Mouse (Mus musculus) embryo, embryonic 10 days (tissue): ENCODE measurements around the gene Hmg20b.

Source experiments
- DNase-seq: peaks from one replicate; pipeline ENCODE4 v3.0.0-alpha.2; 2015; ENCODE audit warnings: low spot score

The Hmg20b gene

DNA sequence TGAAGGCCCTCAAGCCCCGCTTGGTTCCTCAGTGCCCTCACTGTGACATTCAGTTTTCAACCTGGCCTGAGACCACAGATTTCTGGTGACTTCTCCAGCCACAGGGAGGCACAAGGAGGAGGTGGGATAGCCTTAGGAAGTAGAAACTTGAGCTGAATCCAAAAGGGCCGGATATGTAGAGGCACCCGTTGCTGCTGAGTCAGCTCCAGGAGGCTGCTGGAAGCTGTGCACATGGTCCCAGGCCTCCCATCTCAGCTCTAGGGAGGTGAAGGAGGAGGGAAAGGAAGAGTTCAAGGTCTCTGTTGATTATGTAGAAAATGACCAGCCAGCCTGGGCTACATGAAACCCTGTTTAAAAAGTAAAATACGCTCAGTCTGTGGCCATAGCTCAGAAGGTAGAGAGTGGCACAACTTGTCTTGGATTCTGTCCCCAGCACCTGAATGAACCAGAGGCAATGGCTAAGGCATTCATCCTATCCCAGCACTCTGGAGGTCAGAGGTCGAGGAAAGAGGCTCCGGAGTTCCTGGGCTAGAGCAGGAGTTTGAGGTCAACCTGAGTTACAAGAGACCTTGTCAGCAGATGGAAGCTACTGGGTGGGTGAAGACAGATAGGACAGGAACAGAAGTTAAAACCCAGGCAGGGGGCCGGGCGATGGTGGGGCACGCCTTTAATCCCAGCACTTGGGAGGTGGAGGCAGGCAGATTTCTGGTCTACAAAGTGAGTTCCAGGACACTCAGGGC lies 4.6 kb upstream of the Hmg20b start:
- no peak for DNase-seq

DNA sequence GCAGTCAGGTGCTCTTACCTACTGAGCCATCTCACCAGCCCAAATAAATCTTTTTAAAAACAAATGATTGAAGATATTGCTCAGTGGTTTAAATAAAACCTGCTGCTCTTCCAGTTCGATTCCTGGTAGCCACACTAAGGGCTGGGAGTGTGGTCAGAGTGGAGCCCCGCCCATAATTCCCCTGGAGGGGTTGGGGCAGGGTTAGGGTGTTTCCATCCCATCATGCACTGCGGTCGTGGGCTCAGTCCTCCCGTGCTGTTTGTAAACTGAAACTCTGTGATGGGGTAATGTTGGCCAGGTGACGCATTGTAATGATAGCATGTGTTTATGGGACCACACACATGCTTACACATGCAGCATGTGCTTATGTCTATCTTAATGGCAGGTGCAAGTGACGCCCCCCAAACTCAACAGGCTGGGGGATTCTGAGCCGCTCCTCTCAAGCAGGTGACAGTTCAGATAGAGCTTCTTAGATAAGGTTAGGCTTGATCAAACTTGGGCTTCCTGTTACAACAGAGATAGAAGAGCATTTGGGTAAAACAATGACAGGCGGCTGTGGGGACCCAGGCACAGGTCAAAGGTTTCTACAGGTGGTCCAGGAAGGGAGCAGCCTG lies 1.5 kb upstream of the Hmg20b start:
- DNase-seq: no peak

DNA sequence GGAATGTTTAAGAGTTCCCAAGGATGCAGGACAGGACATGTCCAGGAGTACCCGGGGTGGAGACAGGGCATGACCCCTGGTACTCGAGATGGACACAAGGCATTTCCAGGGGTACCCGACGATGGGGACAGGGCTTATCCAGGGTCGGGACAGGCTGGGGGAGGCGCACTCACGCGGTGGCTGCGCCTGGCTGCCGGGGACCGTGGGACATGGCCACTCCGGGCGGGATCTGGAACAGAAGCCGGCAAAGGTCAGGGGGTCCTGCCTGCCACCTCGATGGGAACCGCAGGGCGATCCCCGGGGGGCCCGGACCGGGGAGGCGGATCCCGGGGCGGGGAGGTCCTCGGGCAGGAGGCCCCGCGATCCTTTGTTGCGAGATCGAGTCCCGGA lies 324 bp downstream of the Hmg20b start:
- DNase-seq: no peak

DNA sequence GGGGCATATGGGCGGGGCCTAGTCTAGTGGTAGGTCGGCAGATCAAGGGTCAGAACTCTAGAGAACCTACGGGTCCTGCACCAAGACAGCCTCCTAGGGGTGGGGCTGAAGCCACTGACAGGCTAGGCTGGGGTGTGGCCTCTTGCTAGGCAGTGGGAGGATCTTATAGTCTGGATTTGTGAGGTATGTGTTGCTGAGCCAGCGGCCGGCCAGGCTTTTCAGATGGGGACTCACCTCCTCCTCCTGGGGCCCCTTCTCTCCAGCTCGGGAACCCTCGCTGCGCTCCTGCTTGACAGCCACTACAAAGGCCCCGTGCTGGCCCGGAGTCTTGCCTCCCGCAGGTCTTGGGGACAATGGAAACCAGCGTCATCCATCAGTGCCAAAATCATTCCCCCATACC lies 1.1 kb downstream of the Hmg20b start:
- peak; percentile 72 for DNase-seq

DNA sequence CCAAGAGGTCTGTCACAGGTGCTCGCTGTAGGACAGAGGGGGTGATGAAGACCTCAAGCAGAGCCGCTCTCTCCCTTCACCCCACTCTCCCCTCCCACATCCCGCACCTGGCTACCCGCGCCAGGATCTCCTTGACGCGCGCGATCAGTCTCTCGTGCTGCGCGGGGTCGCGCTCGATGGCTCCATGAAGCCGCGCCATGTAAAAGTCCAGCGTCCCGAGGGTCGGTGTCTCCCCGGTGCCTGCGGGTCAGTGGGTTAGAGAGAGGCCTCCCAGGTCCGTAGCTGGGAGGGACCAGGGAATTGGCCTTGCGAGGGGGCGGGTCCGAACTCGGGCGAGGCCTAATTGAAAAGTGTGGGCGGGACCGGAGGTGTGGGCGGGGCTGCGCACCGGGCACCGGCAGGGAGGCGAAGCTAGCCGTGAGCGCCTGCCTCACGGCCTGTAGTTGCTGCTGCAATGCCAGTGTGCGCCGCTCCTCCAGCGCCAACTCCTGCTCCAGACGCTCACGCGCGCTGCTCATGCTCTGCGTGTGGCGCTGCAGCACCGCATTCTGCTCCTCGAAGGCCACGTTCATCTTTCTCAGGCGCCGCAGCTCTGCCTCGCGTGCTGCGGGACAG lies 3.7 kb downstream of the Hmg20b start:
- peak; percentile 85 for DNase-seq

DNA sequence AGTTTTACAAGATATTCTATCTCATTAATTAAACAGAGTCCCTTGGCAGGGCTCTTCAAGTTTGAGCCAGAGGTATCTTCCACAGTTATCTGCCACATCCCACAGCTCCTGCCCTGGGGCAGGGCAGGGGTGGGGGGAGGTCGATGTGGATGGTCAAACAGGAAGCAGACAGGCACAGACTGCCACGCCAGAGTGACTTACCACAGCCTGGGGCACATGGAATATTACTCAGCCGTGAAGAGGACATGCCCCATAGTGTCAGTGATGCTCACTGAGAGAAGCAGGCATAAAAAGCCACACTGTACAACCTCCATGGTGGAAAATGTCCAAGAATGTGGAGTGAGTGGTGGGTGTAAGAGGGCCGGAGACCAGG lies 5.1 kb downstream of the Hmg20b start:
- DNase-seq: no peak

DNA sequence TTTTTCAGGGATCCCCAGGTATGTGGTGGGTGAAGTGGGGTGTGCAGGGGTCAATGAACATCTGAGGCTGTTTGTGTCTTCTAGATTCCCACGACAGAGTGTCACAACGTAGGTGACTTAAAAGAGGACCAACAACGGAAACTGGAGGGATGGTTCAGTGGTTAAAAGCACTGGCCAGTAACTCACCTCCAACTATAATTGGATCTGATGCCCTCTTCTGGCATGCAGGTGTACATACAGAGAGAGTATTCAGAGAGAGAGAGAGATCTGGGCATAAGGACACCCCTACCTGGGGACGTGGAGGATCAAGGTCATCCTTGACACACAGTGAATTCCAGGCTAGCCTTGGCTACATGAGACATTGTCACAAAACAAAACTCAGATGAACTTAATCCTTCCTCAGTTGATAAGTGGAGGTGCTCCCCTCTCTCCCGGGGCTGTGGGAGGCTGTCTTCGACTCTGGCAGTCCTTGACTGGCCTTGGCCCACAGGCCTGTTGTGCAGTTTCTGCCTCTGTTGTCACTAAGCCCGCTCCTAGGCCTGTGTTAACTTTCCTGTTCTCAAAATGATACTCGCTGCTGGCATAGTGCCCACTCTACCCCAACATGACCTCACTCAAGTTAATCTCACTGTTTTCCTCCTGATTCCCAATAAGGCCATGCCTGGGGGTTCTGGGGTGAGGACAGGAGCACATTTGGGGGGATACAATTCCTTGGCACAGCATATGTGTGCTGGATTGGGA lies 5.7 kb downstream of the Hmg20b start:
- DNase-seq: no peak

DNA sequence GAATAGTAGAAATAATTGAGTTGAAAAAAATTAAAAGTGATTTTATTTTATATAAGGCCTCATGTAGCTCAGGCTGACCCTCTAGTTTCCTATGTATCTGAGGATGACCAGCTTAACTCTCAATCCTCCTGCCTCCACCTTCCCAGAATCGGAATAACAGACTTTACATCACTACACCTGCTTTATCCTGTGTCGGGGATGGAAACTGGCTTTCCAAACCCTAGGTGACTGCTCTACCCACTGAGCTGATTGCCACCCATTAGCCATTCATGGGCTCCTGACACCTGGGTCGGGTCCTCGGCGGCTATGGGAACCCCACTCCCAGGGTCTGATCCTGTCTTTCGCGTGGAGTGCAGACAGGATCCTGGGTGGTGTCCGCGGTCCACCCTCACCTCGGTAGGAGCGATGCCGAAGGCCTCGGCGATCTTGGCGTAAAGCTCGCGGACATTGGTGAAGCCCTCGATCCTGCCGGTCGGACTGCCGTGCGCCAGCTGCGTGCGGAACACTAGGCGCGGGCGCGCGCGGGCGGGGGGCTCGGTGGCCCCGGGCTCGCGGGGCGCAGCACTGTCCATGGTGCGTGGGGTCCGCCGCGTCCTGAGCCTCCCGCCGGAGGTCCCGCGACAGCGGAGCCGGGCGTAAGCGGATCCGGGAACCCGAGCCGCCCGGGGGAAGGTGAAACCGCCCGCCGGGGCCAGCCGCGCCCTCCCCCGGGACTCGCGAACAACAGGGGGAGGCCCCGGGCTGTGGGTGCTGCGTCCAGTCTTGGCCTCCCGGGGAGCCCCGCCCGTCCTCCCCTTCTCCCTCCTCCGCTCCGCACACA lies 7.4 kb downstream of the Hmg20b start, which contains the start of gene Gipc3:
Gene Gipc3, minus strand, starts transcription at position 581 of the 820 bp plus-strand sequence.
- no peak for DNase-seq

DNA sequence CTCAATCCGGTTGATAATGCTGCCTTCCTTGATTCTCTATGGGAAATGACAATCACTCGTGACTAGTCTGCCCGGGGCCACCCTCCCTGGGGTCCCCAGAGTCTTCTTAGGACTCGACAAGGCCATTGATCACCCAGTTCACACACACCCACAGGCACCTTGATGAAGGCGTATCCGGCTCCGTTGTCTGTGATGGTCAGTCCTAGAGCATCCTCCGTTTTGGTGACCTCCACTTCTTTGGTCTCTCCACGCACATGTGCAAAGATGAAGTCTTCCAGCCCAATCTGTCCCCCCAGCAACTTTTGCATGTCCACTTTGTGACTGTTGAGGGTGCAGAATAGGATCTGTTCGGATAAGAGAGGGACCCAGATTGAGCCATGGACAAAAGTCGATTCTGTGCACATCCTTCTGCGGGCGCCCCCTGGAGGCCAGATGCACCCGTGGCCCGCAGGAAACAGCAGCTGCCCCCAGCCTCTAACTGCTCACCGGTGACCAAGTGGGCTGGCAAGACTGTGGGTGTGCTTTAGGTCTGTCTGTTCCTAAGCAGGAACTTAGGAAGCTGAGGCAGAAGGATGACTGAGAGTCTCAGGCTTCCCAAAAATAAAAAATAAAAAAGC lies 8.8 kb downstream of the Hmg20b start:
- DNase-seq: peak; percentile 70

DNA sequence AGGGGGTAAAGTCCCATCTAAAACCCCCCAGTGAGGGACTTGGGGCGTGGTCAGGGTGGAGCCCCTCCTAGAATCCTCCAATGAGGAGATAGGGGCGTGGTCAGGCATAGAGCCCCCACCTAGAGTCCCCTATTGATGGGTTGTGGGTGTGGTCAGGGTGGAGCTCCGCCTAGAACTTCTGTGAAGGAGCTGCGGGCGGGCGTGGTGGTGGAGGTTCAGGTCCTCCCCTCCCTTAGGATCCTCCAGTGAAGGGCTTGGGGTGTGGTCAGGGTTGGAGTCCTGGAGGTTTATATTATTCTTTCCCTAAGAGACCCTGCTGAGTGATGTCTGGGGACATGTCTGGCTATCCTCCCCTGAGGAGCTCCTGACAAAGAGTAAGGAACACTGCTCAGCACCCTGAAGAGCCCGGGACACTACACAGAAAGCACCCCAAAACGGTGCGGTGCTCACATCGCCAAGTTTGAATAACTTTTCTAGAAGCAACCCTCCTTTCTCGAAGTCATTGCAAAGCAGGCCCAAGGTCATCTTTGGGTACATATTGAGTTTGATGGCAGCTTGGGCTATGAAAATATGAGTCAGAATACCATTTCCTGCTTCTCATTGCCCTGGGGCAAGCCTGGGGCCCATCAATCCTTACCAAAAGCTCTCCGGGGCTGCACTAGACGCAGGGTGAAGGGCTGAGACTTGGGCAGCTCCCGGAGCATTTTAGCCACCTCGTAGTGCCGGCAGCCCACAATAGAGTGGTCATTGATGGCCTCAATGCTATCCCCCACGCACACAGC lies 9.5 kb downstream of the Hmg20b start:
- no peak for DNase-seq

DNA sequence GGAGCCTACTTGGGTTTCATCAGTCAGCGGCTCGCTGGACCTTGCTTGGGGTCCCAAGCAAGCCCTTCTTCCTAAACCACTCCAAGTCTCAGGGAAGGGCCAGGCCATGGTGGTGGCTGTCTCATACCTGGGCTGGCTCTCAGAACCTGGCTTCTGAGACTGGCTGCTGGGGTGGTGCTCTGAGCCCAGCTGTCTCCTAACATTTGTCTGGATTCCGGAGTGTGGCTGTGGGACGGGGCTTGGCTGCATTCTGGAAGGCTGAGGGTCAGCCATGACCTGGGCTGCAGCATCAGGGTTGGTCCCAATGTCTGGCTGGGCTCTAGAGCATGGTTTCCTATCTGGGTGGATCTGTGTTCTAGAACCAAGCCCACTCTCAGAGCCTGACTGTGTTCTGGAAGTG lies 13.7 kb downstream of the Hmg20b start:
- no peak for DNase-seq

DNA sequence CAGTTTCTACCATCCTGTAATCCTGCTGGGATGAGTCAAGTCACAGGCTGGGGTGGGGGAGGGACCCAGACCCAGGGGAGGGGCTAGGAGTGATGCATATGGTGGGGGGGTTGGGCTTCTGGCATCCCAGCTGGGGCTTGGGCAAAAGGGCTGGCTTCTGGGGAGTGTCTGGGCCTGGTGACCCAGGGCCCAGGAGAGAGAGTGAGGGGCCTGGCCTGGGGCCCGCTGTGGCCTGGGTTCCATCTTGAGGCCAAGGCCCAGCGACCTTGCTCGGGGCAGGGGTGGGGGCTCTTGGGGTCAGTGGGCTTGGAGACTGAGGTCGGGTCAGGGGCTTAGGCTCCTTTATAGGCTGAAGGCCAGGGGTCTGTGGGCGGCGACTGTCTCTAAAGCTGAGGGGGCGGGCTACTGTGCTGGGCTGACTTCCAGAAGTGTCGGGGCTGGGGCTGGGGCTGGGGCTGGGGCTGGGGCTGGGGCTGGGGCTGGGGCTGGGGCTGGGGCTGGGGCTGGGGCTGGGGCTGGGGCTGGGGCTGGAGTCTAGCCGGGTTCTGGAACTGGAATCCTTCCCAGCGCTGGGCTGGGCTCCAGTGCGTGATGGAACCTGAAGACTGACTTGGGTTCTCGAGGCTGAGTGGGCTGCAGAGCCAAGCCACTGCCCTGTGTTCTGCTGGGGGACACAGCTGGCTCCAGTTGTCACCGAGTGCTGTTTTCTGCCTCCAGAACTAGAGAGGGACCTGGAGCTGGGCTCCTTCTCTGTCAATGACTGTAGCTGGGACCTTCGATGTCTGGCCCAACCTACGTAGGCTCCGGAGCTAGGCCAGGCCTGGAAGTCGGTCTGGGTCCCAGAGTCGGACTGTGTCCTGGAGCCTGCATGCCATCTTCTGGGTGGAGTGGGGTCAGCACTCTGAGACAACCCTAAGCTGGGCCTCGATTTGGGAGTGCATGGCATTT lies 14.6 kb downstream of the Hmg20b start:
- peak; percentile 63 for DNase-seq

DNA sequence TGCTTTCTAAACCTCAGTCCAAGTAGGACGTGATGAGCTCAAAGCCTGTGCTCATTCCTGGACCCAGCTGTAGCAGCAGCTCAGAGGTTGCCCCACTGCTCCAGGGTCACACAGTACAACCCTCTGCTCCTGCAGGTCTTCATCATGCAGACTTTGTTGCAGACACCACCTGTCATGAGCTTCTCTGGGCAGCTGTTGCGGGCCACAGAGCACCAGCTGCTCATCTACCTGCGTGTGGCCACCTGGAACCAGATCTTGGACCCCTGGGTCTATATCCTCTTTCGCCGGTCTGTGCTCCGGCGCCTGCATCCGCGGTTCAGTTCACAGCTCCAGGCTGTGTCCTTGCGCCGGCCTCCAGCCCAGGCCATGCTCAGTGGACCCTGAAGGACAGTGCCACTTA lies 16.0 kb downstream of the Hmg20b start:
- no peak for DNase-seq

DNA sequence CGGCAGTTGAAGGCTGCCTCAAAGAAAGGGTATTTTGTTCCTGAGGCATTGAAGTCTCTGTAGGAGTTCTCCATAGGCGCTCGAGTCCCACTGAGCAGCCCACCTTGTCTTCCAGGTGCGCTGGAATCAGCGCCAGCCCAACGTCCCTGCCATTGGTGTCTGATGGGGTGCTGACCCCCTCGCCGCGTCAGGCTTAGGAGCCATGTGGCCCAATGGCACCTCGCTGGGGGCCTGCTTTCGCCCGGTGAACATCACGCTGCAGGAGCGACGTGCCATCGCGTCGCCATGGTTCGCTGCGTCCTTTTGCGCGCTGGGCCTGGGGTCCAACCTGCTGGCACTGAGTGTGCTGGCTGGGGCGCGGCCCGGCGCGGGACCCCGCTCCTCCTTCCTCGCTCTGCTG lies 18.0 kb downstream of the Hmg20b start:
- no peak for DNase-seq

DNA sequence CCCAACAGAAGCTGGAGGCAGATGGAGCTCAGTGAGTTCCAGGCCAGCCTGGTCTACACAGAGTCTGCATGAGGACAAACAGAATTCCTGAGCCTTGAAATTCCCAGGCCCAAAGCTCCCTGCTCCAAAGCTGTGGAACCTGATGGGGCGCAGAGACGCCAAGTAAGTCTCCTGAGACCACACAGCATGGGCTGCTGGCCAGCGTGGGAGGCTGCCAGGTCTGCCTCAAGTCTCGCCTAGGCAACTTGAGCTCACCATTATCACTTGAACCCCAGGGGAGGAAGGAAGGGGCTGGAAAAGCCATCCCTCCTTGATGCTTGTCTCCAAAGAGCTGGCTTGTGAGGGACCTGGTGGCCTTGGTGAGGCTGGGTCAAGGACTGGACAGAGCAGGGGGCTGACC lies 20.3 kb downstream of the Hmg20b start:
- DNase-seq: no peak

DNA sequence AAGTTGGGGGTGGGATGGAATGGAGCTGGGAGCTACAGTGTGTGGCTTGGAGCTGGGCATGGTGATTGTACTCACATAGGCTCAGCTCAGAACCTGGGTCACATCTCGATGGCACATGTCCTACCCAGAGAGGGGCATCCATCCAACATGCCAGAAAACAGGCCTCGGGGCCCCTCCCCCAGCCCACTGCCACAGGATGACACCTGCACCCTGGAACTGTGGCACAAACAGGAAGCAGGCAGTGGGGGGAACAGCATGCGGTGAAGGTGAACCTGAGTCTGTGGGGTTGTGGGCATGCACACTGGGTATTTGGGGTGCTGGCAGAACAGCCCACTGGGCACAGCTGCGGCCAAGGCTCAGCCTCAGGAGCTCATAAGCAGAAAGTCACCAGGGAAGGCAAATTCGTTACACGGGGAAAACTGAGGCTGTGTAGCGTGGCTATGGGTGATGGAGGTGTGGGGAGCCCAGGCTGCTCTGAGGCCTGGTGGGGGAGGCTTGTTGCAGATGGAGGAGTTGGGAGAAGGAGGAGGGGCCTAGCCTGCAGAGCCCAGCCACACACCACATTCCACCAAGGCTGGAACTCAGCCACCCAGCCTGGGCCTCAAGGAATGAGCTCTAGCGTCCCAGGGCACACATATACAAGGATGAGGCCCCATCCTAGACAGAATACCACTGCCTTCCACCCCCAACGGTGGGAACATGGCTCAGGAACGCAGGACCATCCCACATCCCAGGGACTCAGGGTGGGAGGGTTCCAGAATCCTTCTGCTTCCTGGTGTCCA lies 20.9 kb downstream of the Hmg20b start:
- DNase-seq: peak; percentile 43

DNA sequence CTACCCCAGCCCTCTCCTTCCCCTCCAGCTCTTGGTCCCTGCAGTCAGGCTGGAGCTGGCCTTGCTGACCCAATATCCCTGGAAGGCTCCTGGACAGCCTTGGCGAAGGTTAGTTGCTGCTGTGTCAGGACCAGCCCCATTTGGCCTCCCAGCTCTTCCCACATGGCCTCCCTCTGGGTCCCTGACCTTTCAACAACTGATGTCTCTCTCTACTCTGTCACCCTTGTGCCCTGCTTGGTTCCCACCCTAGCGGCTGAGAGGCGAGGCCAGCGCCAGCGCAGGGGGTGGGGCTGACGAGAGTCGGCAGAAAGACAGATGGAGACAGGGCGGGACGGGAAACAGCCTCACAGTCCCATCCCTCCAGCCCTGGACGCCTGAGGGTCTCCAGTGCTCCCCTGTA lies 21.9 kb downstream of the Hmg20b start, which contains the start of gene Tbxa2r:
Gene Tbxa2r, plus strand, starts transcription at position 346 of the 400 bp plus-strand sequence.
- DNase-seq: peak; percentile 64

DNA sequence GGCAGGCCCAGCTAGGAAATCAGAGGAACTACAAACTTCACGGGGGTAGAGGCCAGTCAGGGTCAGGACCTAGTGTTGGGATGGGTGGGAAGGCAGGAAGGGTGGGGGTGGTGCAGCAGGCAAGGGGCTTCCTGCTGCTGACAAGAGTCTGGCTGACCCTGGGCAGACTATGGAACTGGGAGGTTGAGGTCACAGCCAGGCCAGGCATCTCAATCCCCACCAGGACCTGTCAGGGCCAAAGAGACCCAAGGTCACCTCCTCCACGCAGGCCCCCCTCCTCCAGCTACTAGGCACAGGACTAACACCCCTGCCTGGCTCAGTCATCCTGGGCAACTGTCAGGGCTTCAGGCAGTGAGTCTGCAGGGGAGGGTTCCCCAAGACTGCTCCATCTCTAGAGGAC lies 22.3 kb downstream of the Hmg20b start:
- peak; percentile 35 for DNase-seq

DNA sequence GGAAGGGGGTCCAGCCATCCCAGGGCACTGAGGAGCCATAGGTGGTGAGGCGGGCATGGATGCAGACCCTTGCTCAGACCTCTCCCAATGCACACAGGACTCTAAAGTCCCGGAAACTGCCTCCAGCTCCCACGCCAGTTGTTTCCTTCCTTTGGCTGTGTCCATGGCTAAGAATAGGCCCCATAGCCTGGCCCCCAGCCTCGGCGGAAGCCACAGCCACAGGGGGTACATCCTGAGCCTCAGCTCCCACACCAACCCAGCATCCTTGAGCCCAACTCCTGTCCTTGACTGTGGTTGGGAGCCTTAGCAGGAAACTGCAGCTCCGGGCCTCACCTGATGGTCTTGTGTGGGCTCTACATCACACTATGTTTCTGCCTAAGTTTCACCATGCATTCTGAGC lies 23.4 kb downstream of the Hmg20b start:
- DNase-seq: no peak
